Mouse (Mus musculus): ENCODE data around the gene Gm26558. TPM values are rescaled to one million over a fixed set of nuclear protein-coding genes. Genes with fewer than 3 reads are reported as not detected.

The Gm26558 gene
- polyA plus RNA-seq, 1 experiment: 0.39 TPM

DNA sequence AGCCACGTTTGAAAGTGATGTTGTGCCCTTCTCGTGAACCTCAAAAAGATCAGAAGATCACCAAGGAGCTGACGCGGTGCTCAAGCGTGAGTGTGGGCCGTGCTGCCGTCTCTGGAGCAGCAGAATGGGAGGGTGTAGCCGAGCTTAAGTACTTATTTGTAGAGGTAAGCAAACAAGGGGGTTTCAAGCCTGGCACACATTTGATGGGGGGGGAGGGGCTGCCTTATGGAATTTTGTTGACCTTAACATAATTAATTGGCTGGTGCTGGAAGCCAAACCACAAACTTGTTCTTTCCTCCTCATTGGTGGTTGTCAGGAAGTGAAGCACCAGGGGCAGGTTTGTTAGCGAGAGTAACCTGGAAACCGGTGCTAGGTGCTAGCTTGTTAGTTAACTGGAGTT lies 33.8 kb upstream of the Gm26558 start:
- Histone ChIP-seq H3K4me3 (ENCODE audit: insufficient read depth, low read depth, low read length) (no peak overlapping the region), H3K27ac (ENCODE audit: insufficient read depth, low read depth, low read length) (no peak overlapping the region), H3K27me3 (replicated peaks; ENCODE audit: control insufficient read depth, insufficient read depth, low read length) (no peaks in the 10 kb centered on the region), H3K4me1 (ENCODE audit: control insufficient read depth, insufficient read depth, low read length) (no peaks in the 10 kb centered on the region), H3K36me3 (ENCODE audit: control insufficient read depth, insufficient read depth, low read length) (no peaks in the 10 kb centered on the region)
- DNase-seq: no peak
- WGBS: 73% methylated on average over 10 of the region's 10 CpGs
- no peak for TF ChIP-seq POLR2A (IDR thresholded peaks at IDR 0.05; ENCODE audit: low read depth, low read length)
- no peak for TF ChIP-seq CTCF (conservative IDR thresholded peaks at IDR 0.05; ENCODE audit: insufficient read depth, insufficient read length, low read depth, low read length)

DNA sequence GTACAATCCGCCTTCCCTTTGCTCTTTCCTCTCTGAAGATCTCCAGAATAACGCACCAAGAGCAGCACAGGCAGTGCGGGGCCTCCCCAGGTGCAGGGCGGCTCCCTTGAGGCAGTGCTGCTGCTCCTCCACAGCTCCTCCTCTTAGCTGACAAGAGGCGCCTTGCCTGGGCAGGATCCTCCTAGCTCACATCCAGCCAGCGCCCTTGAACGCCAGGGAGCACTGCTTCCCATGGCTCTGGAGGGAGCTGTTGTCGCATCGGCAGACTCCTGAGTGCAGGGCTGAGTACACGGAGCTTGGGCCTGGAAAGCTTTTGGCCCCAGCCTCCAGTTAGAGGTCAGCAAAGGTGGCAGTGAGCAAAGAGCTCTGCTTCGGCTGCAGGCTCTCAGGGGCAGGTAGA lies 28.3 kb upstream of the Gm26558 start:
- no peaks in the 10 kb centered on the region; the same call in 1 of the 2 replicates for H3K36me3 ChIP-seq (ENCODE audit: control insufficient read depth, insufficient read depth, low read length)
- DNase-seq: peak; percentile 6
- H3K4me3 ChIP-seq (ENCODE audit: insufficient read depth, low read depth, low read length): no peak overlapping the region
- H3K27me3 ChIP-seq (replicated peaks; ENCODE audit: control insufficient read depth, insufficient read depth, low read length): no peaks in the 10 kb centered on the region
- 77% methylated on average over 11 of the region's 11 CpGs for WGBS
- no peak for TF ChIP-seq POLR2A (IDR thresholded peaks at IDR 0.05; ENCODE audit: low read depth, low read length)
- no peak for TF ChIP-seq CTCF (conservative IDR thresholded peaks at IDR 0.05; ENCODE audit: insufficient read depth, insufficient read length, low read depth, low read length)
- no peak overlapping the region for H3K27ac ChIP-seq (ENCODE audit: insufficient read depth, low read depth, low read length)
- no peaks in the 10 kb centered on the region for H3K4me1 ChIP-seq (ENCODE audit: control insufficient read depth, insufficient read depth, low read length)

GRCm38 (mm10) chr2:70688454-70689078 lies 26.7 kb upstream of the Gm26558 start:
- no peaks in the 10 kb centered on the region for H3K4me1 ChIP-seq (ENCODE audit: control insufficient read depth, insufficient read depth, low read length)
- peaks cover 2% of the 10 kb centered on the region; the same call in 1 of the 2 replicates for H3K36me3 ChIP-seq (ENCODE audit: control insufficient read depth, insufficient read depth, low read length)
- no peak overlapping the region for H3K4me3 ChIP-seq (ENCODE audit: insufficient read depth, low read depth, low read length)
- H3K27ac ChIP-seq (ENCODE audit: insufficient read depth, low read depth, low read length): no peak overlapping the region
- 92% methylated on average over 21 of the region's 21 CpGs for WGBS
- no peak for DNase-seq
- TF ChIP-seq POLR2A (IDR thresholded peaks at IDR 0.05; ENCODE audit: low read depth, low read length) (no peak), CTCF (conservative IDR thresholded peaks at IDR 0.05; ENCODE audit: insufficient read depth, insufficient read length, low read depth, low read length) (no peak)
- H3K27me3 ChIP-seq (replicated peaks; ENCODE audit: control insufficient read depth, insufficient read depth, low read length): no peaks in the 10 kb centered on the region

DNA sequence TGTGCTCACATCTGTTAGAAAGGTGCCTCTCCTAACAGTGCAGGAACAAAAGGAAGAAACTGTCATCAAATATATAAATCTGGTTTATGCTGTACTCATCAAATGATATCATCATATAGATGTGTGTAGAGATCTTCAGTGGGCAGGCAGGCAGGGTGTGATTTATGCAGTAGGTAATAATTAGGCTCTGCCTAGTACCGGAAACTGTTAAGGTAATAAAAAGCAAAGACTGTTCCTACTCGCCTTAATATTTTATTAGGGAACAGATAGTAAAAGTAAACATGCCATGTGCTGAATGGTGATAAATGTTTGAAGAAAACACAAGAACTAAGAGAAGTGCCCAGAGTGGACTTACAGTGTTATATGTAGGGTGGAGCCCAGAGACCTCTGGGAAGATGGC lies 20.4 kb upstream of the Gm26558 start:
- WGBS: 62% methylated on average over 2 of the region's 2 CpGs
- Histone ChIP-seq H3K4me3 (ENCODE audit: insufficient read depth, low read depth, low read length) (no peak overlapping the region), H3K27ac (ENCODE audit: insufficient read depth, low read depth, low read length) (no peak overlapping the region), H3K36me3 (ENCODE audit: control insufficient read depth, insufficient read depth, low read length) (peaks cover 8% of the 10 kb centered on the region), H3K27me3 (replicated peaks; ENCODE audit: control insufficient read depth, insufficient read depth, low read length) (no peaks in the 10 kb centered on the region), H3K4me1 (ENCODE audit: control insufficient read depth, insufficient read depth, low read length) (no peaks in the 10 kb centered on the region)
- no peak for DNase-seq
- TF ChIP-seq CTCF (conservative IDR thresholded peaks at IDR 0.05; ENCODE audit: insufficient read depth, insufficient read length, low read depth, low read length) (no peak), POLR2A (IDR thresholded peaks at IDR 0.05; ENCODE audit: low read depth, low read length) (no peak)

DNA sequence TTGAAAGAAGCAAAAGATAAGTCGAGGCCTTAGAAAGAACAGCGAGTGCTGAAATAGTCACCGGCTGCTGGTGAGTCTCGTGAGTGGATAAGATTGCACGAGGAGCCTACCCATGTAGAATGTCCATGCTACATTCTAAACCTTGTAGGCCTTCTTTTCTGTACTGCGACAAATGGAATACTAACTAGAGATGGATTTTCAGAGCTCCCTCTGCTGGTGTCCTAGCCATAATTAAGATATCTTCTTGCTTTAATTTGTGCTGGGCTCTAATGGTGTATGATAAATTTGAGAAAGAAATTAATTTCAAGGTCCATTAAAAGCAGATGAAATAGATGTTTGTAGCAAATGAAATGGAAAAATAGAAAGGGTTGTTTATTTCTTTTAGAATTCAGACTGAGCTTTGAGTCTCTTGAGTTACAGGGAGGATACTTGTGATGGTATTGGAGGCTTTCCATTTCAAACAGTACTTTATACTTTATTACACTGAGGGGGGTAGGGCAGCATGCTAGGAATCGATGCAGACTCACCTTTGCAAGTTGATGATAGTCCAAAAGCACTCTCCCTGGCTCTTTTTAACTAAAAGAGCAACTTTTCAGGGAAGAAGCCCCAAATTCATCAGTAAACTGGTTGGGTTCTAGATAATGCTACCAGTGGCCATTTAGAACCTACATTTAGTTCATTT lies 11.7 kb upstream of the Gm26558 start:
- Histone ChIP-seq H3K4me3 (ENCODE audit: insufficient read depth, low read depth, low read length) (no peak overlapping the region), H3K27ac (ENCODE audit: insufficient read depth, low read depth, low read length) (no peak overlapping the region), H3K4me1 (ENCODE audit: control insufficient read depth, insufficient read depth, low read length) (peaks cover 7% of the 10 kb centered on the region; the same call in 1 of the 2 replicates), H3K27me3 (replicated peaks; ENCODE audit: control insufficient read depth, insufficient read depth, low read length) (no peaks in the 10 kb centered on the region), H3K36me3 (ENCODE audit: control insufficient read depth, insufficient read depth, low read length) (no peaks in the 10 kb centered on the region; the same call in 1 of the 2 replicates)
- 60% methylated on average over 7 of the region's 7 CpGs for WGBS
- TF ChIP-seq POLR2A (IDR thresholded peaks at IDR 0.05; ENCODE audit: low read depth, low read length): no peak
- no peak for TF ChIP-seq CTCF (conservative IDR thresholded peaks at IDR 0.05; ENCODE audit: insufficient read depth, insufficient read length, low read depth, low read length)
- peak; percentile 37 for DNase-seq

- Histone ChIP-seq H3K4me3 (ENCODE audit: insufficient read depth, low read depth, low read length) (no peak overlapping the region), H3K27me3 (replicated peaks; ENCODE audit: control insufficient read depth, insufficient read depth, low read length) (no peaks in the 10 kb centered on the region), H3K36me3 (ENCODE audit: control insufficient read depth, insufficient read depth, low read length) (no peaks in the 10 kb centered on the region), H3K4me1 (ENCODE audit: control insufficient read depth, insufficient read depth, low read length) (peaks cover 7% of the 10 kb centered on the region), H3K27ac (ENCODE audit: insufficient read depth, low read depth, low read length) (no peak overlapping the region)
- 57% methylated on average over 2 of the region's 2 CpGs for WGBS
- TF ChIP-seq CTCF (conservative IDR thresholded peaks at IDR 0.05; ENCODE audit: insufficient read depth, insufficient read length, low read depth, low read length) (no peak), POLR2A (IDR thresholded peaks at IDR 0.05; ENCODE audit: low read depth, low read length) (no peak)
- DNase-seq: no peak
These were observed 10.6 kb upstream of the Gm26558 start for GRCm38 (mm10) chr2:70672476-70672875.

- Histone ChIP-seq H3K4me3 (ENCODE audit: insufficient read depth, low read depth, low read length) (no peak overlapping the region), H3K36me3 (ENCODE audit: control insufficient read depth, insufficient read depth, low read length) (no peaks in the 10 kb centered on the region), H3K27me3 (replicated peaks; ENCODE audit: control insufficient read depth, insufficient read depth, low read length) (no peaks in the 10 kb centered on the region), H3K27ac (ENCODE audit: insufficient read depth, low read depth, low read length) (no peak overlapping the region), H3K4me1 (ENCODE audit: control insufficient read depth, insufficient read depth, low read length) (peaks cover 12% of the 10 kb centered on the region)
- DNase-seq: no peak
- WGBS: 62% methylated on average over 2 of the region's 2 CpGs
- TF ChIP-seq CTCF (conservative IDR thresholded peaks at IDR 0.05; ENCODE audit: insufficient read depth, insufficient read length, low read depth, low read length) (no peak), POLR2A (IDR thresholded peaks at IDR 0.05; ENCODE audit: low read depth, low read length) (no peak)
These were observed 8.0 kb upstream of the Gm26558 start for GRCm38 (mm10) chr2:70669896-70670295.
